Mouse (Mus musculus) lung, adult 2 months (tissue): ENCODE results near the gene Spon2.

Experiments used
- CTCF ChIP-seq: fragments of 200-500 bp; IDR thresholded peaks from 2 replicates; pipeline ENCODE4 v1.5.1; 2011; ENCODE audit warnings: mild to moderate bottlenecking, low read length, control low read depth; ENCODE audit not compliant: insufficient read depth
- POLR2A ChIP-seq: fragments of 200-500 bp; IDR thresholded peaks from 2 replicates; pipeline ENCODE4 v1.6.1; 2011; ENCODE audit warnings: low read depth, mild to moderate bottlenecking, control low read depth, low read length, borderline replicate concordance; ENCODE audit errors: extremely low read depth

DNA sequence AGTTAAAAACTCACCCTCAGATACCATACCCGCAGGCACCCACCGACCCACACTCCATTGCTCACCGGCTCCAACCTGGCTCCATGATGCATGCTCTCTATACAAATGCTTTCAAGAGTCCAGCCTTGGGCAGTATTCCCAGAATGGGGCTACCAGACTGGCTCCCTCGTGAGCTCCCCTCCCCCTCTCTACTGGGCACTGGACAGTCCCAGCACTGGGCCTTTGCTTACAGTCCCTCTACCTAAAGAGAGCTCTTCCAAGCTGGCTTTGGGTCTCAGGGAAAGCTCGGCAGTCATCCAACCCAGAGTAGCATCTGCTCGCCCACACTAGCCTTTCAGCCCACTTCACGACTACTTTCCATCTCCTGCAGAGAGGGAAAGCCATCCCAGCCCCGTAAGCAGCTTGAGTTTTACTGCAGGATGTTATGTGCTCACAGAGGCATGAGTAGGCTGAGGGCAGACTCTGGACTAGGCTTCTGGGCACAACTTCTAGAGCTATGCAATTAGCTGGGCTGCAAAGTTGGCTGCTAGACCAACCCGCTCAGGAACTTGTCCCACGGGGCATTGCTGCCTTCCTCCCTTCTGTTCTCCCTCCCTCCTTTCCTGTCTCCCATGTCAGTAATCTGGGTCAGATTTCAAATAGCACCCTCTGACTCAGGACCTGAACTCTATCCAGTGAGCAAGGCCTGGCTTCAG lies 2.2 kb upstream of the Spon2 start:
- no peak for TF ChIP-seq CTCF
- TF ChIP-seq POLR2A: no peak
